Mouse (Mus musculus) forebrain, embryonic 12.5 days (tissue): ENCODE measurements at regions not wholly inside any gene's neighbourhood (a gene's known extent, or its start where the extent isn't known, plus 50 kb on each side); places are given as distances from the start of the nearest gene placed in this dataset.

Experiments used
- ATAC-seq: fragments of 200-750 bp; cut with Nextera tagmentation; 2 replicates; pipeline ENCODE4 v1.8.0; 2017; ENCODE audit warnings: moderate TSS enrichment; ENCODE audit not compliant: low FRiP score
- H3K27ac ChIP-seq: fragments of 300-500 bp; sonication (generic); 2 replicates; pipeline ENCODE4 v1.5.1; 2016; ENCODE audit warnings: mild to moderate bottlenecking
- H3K27me3 ChIP-seq: fragments of 300-500 bp; sonication (generic); 2 replicates; pipeline ENCODE4 v1.6.1; 2016; ENCODE audit warnings: mild to moderate bottlenecking
- H3K36me3 ChIP-seq: fragments of 300-500 bp; sonication (generic); replicated peaks from 2 replicates; pipeline ENCODE4 v1.6.1; 2016; ENCODE audit warnings: mild to moderate bottlenecking
- H3K4me1 ChIP-seq: fragments of 300-500 bp; sonication (generic); 2 replicates; pipeline ENCODE4 v1.6.1; 2016
- H3K4me2 ChIP-seq: fragments of 300-500 bp; sonication (generic); 2 replicates; pipeline ENCODE4 v1.6.1; 2016; ENCODE audit warnings: mild to moderate bottlenecking, moderate library complexity
- H3K4me3 ChIP-seq: fragments of 300-500 bp; sonication (generic); replicated peaks from 2 replicates; pipeline ENCODE4 v1.5.1; 2016; ENCODE audit warnings: mild to moderate bottlenecking
- H3K9ac ChIP-seq: fragments of 300-500 bp; sonication (generic); 2 replicates; pipeline ENCODE4 v1.6.1; 2016; ENCODE audit warnings: mild to moderate bottlenecking
- H3K9me3 ChIP-seq: fragments of 300-500 bp; sonication (generic); 2 replicates; pipeline ENCODE4 v1.6.1; 2016
- WGBS: fragments of 180-500 bp; shearing (Covaris S2); methylation state at CpG from one replicate; pipeline ENCODE4 v1.1.7; 2016; 5-methylcytosine and 5-hydroxymethylcytosine counted together

GRCm38 (mm10) chr19:23066726-23067125, 74.3 kb upstream of the Klf9 start:
- H3K27me3 ChIP-seq = no peaks in the 10 kb centered on the region
- H3K27ac ChIP-seq = no peak overlapping the region
- H3K4me3 ChIP-seq = no peak overlapping the region
- no peak overlapping the region for H3K9ac ChIP-seq
- ATAC-seq = no peak
- no peaks in the 10 kb centered on the region for H3K9me3 ChIP-seq
- no peak overlapping the region for H3K4me2 ChIP-seq
- WGBS = 91% methylated on average over 2 of the region's 2 CpGs
- no peaks in the 10 kb centered on the region for H3K4me1 ChIP-seq
- H3K36me3 ChIP-seq = no peaks in the 10 kb centered on the region

DNA sequence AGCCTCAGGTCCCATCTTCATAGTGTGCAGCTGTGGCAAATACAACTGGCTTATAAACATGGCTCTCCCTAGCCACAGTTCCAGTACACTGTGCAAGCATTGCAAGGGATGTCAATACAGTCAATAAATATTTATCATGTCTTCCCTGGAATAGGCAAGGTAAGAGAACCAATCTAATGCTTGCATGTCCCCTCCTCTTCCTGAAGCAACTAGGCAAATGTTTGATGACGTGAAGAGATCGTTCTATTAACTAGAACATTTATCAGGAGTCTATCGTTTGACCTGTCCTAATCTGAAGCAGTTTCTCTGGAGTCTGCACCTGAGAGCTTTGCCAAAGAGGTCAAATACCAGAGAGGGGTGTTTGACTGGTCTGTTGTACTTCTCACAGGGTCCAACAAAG, 72.4 kb upstream of the Klf9 start:
- Histone ChIP-seq H3K4me2 (no peak overlapping the region), H3K9me3 (no peaks in the 10 kb centered on the region), H3K27me3 (no peaks in the 10 kb centered on the region), H3K4me3 (no peak overlapping the region), H3K4me1 (no peaks in the 10 kb centered on the region), H3K27ac (no peak overlapping the region), H3K9ac (no peak overlapping the region), H3K36me3 (no peaks in the 10 kb centered on the region)
- no peak for ATAC-seq
- 99% methylated on average over 3 of the region's 3 CpGs for WGBS

DNA sequence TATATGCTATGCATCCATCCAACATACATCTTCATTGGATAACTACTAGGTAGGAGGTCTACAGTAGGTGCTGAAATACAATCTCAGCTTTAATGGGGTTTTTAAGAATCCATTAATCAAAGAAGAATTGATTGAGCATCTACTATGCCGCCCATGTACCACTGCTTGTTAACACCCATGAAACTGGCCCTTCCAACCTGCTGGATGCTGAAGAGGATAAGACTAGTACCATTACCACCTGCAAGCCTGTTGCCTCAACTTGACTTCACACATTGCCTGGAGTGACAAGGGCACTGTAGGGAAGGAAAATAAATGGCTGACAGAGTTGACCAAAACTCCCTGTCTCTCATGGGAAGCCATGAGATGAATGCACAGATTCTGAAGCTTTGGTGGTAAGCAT, 71.4 kb upstream of the Klf9 start:
- Histone ChIP-seq H3K9ac (no peak overlapping the region), H3K4me3 (no peak overlapping the region), H3K27ac (no peak overlapping the region), H3K27me3 (no peaks in the 10 kb centered on the region), H3K4me2 (no peak overlapping the region), H3K36me3 (no peaks in the 10 kb centered on the region), H3K9me3 (no peaks in the 10 kb centered on the region), H3K4me1 (no peaks in the 10 kb centered on the region)
- ATAC-seq = no peak
- 88% methylated on average over 1 of the region's 1 CpGs for WGBS

- WGBS = 82% methylated on average over 1 of the region's 1 CpGs
- no peak for ATAC-seq
- no peak overlapping the region for H3K27ac ChIP-seq
- H3K36me3 ChIP-seq = no peaks in the 10 kb centered on the region
- no peaks in the 10 kb centered on the region for H3K9me3 ChIP-seq
- no peaks in the 10 kb centered on the region for H3K4me1 ChIP-seq
- H3K9ac ChIP-seq = no peak overlapping the region
- no peaks in the 10 kb centered on the region for H3K27me3 ChIP-seq
- no peak overlapping the region for H3K4me2 ChIP-seq
- no peak overlapping the region for H3K4me3 ChIP-seq
These were observed 70.0 kb upstream of the Klf9 start for GRCm38 (mm10) chr19:23071000-23071399.

- H3K4me1 ChIP-seq = no peaks in the 10 kb centered on the region
- no peak for ATAC-seq
- H3K9ac ChIP-seq = no peak overlapping the region
- no peak overlapping the region for H3K4me2 ChIP-seq
- H3K36me3 ChIP-seq = no peaks in the 10 kb centered on the region
- H3K27ac ChIP-seq = no peak overlapping the region
- H3K4me3 ChIP-seq = no peak overlapping the region
- H3K9me3 ChIP-seq = no peaks in the 10 kb centered on the region
- H3K27me3 ChIP-seq = no peaks in the 10 kb centered on the region
- WGBS = 84% methylated on average over 14 of the region's 14 CpGs
These were observed 66.1 kb upstream of the Klf9 start for GRCm38 (mm10) chr19:23074602-23075570.

GRCm38 (mm10) chr19:23075790-23076189, 65.2 kb upstream of the Klf9 start:
- Histone ChIP-seq H3K4me2 (no peak overlapping the region), H3K4me1 (no peaks in the 10 kb centered on the region), H3K4me3 (no peak overlapping the region), H3K36me3 (no peaks in the 10 kb centered on the region), H3K27ac (no peak overlapping the region), H3K9ac (no peak overlapping the region), H3K27me3 (no peaks in the 10 kb centered on the region), H3K9me3 (no peaks in the 10 kb centered on the region)
- WGBS = 39% methylated on average over 5 of the region's 5 CpGs
- ATAC-seq = no peak

DNA sequence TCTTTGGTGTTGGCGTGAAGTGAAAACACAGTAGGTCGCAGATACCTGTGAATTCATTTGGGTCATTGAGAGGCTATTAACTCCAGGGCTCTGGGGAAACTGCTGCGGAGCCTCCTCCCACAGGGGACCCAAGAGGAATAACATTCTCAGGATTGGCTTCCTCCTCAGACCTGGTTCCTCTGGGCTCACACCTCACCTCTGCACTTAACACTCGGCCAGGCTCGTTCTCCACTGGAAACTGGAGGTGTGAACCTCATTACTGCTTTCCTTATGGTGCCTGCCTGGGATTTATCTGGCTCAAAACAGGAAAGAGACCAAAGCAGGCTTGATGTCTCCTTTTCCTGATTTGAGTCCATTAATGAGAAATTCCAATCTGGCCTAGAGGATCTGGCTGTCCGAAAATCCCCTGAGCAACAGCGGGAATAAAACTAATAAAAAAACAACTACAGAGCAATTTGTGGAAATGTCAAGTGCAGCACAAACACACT, 55.8 kb upstream of the Klf9 start:
- ATAC-seq = no peak
- WGBS = 87% methylated on average over 7 of the region's 7 CpGs
- no peak overlapping the region for H3K27ac ChIP-seq
- no peak overlapping the region for H3K4me3 ChIP-seq
- H3K4me2 ChIP-seq = no peak overlapping the region
- H3K36me3 ChIP-seq = no peaks in the 10 kb centered on the region
- no peaks in the 10 kb centered on the region for H3K27me3 ChIP-seq
- H3K9me3 ChIP-seq = no peaks in the 10 kb centered on the region
- H3K9ac ChIP-seq = no peak overlapping the region
- H3K4me1 ChIP-seq = no peaks in the 10 kb centered on the region

DNA sequence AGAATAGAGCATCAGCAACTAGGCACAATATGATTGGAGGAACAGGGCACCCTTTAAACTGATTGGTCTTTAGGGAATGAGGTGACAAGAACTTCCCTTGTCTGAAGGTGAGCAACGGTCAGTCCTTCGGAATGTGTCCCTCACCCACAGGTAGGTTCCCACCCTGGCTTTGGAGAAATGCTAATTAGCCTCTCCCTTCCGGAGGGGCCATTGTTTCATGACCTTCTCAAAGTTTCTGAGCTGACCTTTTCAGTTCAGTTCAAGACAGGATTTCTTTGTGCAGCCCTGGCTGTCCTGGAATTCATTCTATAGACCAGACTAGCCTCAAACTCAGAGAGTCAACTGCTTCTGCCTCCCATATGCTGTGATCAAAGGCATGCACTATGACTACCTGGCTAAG, 53.5 kb upstream of the Klf9 start:
- ATAC-seq = no peak
- no peaks in the 10 kb centered on the region for H3K36me3 ChIP-seq
- H3K9me3 ChIP-seq = no peaks in the 10 kb centered on the region
- H3K4me2 ChIP-seq = no peak overlapping the region
- H3K4me1 ChIP-seq = no peaks in the 10 kb centered on the region
- H3K27ac ChIP-seq = no peak overlapping the region
- 80% methylated on average over 3 of the region's 3 CpGs for WGBS
- H3K27me3 ChIP-seq = no peaks in the 10 kb centered on the region
- no peak overlapping the region for H3K4me3 ChIP-seq
- H3K9ac ChIP-seq = no peak overlapping the region

DNA sequence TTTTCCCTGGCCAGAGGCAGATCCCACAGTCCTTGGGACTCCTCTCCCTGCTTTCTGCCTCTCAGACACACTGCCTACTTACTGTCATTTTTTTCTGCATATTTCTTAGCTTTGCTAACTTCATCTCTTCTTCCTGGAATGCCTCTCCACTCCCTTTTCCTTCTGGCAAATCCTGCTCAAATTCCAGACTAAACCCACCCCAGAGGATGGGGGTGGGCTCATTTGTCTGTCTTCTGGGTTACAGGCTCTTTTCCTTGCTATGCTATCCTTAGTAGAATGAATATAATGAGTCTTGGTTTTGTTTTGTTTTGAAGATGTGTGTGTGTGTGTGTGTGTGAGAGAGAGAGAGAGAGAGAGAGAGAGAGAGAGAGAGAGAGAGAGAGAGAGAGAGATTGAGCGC, 51.9 kb upstream of the Klf9 start:
- Histone ChIP-seq H3K9me3 (no peaks in the 10 kb centered on the region), H3K9ac (no peak overlapping the region), H3K4me3 (no peak overlapping the region), H3K27me3 (no peaks in the 10 kb centered on the region), H3K4me1 (no peaks in the 10 kb centered on the region), H3K27ac (no peak overlapping the region), H3K36me3 (no peaks in the 10 kb centered on the region), H3K4me2 (no peak overlapping the region)
- ATAC-seq = no peak
- 100% methylated on average over 1 of the region's 1 CpGs for WGBS

DNA sequence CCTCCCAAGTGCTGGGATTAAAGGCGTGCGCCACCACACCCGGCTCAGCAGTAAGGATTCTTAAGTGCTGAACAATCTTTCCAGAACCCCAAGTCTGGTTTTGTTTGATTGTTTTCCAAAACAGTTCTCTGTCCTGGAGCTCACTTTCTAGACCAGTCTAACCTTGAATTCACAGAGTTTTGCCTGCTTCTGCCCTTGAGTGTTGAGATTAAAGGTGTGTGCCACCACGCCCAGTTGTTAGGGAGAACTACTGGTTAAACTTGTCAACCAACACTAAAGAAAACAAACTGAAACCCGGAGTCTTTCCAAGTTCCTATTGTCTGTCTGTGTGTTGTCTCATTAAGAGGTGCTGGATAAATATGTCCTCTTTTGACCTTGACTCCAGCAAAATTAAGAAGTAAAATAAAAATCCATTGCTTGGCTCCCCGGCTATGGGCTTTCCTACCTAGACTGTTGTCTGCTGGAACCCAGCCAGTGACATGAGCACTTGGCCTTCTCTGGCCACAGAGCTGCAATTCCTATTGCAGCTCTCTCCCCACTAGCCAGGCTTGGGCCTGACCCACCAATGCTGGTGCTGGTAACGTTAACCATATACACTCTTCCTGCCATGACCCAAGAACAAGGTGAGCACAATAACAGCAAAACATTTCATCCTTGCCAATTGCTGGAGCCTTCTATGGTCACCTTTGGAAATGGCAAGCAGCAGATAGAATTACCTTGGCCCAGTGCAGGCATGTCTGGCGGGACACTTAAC, 51.1 kb upstream of the Klf9 start:
- ATAC-seq = no peak
- no peaks in the 10 kb centered on the region for H3K4me1 ChIP-seq
- 90% methylated on average over 8 of the region's 8 CpGs for WGBS
- H3K27me3 ChIP-seq = no peaks in the 10 kb centered on the region
- no peaks in the 10 kb centered on the region for H3K36me3 ChIP-seq
- no peak overlapping the region for H3K27ac ChIP-seq
- no peak overlapping the region for H3K4me3 ChIP-seq
- no peaks in the 10 kb centered on the region for H3K9me3 ChIP-seq
- H3K4me2 ChIP-seq = no peak overlapping the region
- no peak overlapping the region for H3K9ac ChIP-seq
